Mouse (Mus musculus) kidney, adult 2 months (tissue): Measurements from ENCODE around the gene Pcsk5.

Experiments used
- CTCF ChIP-seq: fragments of 200-500 bp; conservative IDR thresholded peaks from 2 replicates; pipeline ENCODE4 v1.5.1; 2011; ENCODE audit warnings: low read depth, mild to moderate bottlenecking, control low read depth, low read length, moderate library complexity, mixed read lengths; ENCODE audit not compliant: insufficient read depth, insufficient read length
- POLR2A ChIP-seq: fragments of 200-500 bp; IDR thresholded peaks from one replicate; pipeline ENCODE4 v1.6.1; 2011; ENCODE audit warnings: low read depth, low read length, control low read depth

GRCm38 (mm10) chr19:17498586-17499235, 338.7 kb downstream of the Pcsk5 start:
- TF ChIP-seq CTCF, result no peak
- no peak for TF ChIP-seq POLR2A
